Mouse (Mus musculus) lung, embryonic 16.5 days (tissue): ENCODE data around the gene Ppp3ca. TPM values are rescaled to one million over a fixed set of nuclear protein-coding genes. Genes with fewer than 3 reads are reported as not detected.

Experiments
- ATAC-seq: fragments of 200-750 bp; cut with Nextera tagmentation; 2 replicates; pipeline ENCODE4 v1.8.0; 2017; ENCODE audit warnings: low read depth, mild to moderate bottlenecking, moderate library complexity
- H3K27ac ChIP-seq: fragments of 300-500 bp; sonication (generic); 2 replicates; pipeline ENCODE4 v1.5.1; 2014; ENCODE audit warnings: mild to moderate bottlenecking, control low read depth, low read length
- H3K27me3 ChIP-seq: fragments of 300-500 bp; sonication (generic); 2 replicates; pipeline ENCODE4 v1.6.1; 2014; ENCODE audit warnings: low read depth, low read length, mixed read lengths; ENCODE audit not compliant: control insufficient read depth, insufficient read depth
- H3K36me3 ChIP-seq: fragments of 300-500 bp; sonication (generic); 2 replicates; pipeline ENCODE4 v1.6.1; 2014; ENCODE audit warnings: low read length; ENCODE audit not compliant: control insufficient read depth, insufficient read depth
- H3K4me1 ChIP-seq: fragments of 300-500 bp; sonication (generic); replicated peaks from 2 replicates; pipeline ENCODE4 v1.6.1; 2014; ENCODE audit warnings: low read length, mixed read lengths; ENCODE audit not compliant: control insufficient read depth, insufficient read depth
- H3K4me2 ChIP-seq: fragments of 300-500 bp; sonication (generic); 2 replicates; pipeline ENCODE4 v1.6.1; 2014; ENCODE audit warnings: low read depth, low read length, control low read depth
- H3K4me3 ChIP-seq: fragments of 300-500 bp; sonication (generic); 2 replicates; pipeline ENCODE4 v1.5.1; 2014; ENCODE audit warnings: mild to moderate bottlenecking, low read length, control low read depth
- H3K9ac ChIP-seq: fragments of 300-500 bp; sonication (generic); 2 replicates; pipeline ENCODE4 v1.6.1; 2014; ENCODE audit warnings: low read length, control low read depth
- H3K9me3 ChIP-seq: fragments of 300-500 bp; sonication (generic); 2 replicates; pipeline ENCODE4 v1.6.1; 2016; ENCODE audit warnings: low read length; ENCODE audit not compliant: control insufficient read depth
- WGBS: fragments of 180-500 bp; shearing (Covaris S2); extraction: QIAGEN DNeasy Blood & Tissue Kit; methylation state at CpG from one replicate; pipeline ENCODE4 v1.1.7; 2014; 5-methylcytosine and 5-hydroxymethylcytosine counted together
- polyA plus RNA-seq: library from polyadenylated mRNA; unstranded; fragments of >200 nt; fragmentation: Nextera tagmentation; extraction: Ambion mirVana; gene quantifications from 2 replicates; pipeline ENCODE4 v1.2.1, GENCODE M21; 2015

Ppp3ca gene
- polyA plus RNA-seq, 1 experiment from 2014 or later: 66.1 TPM

GRCm38 (mm10) chr3:136863127-136863526 is 193.2 kb downstream of the Ppp3ca start:
- no peak overlapping the region for H3K4me2 ChIP-seq
- no peaks in the 10 kb centered on the region for H3K9me3 ChIP-seq
- H3K27me3 ChIP-seq: no peaks in the 10 kb centered on the region
- H3K4me1 ChIP-seq: peaks cover 5% of the 10 kb centered on the region
- peak; percentile 22; the same call in 1 of the 2 replicates for ATAC-seq
- H3K9ac ChIP-seq: no peak overlapping the region
- WGBS: 81% methylated on average over 5 of the region's 5 CpGs
- no peak overlapping the region for H3K4me3 ChIP-seq
- no peaks in the 10 kb centered on the region for H3K36me3 ChIP-seq
- H3K27ac ChIP-seq: peak overlapping the region; percentile 19

DNA sequence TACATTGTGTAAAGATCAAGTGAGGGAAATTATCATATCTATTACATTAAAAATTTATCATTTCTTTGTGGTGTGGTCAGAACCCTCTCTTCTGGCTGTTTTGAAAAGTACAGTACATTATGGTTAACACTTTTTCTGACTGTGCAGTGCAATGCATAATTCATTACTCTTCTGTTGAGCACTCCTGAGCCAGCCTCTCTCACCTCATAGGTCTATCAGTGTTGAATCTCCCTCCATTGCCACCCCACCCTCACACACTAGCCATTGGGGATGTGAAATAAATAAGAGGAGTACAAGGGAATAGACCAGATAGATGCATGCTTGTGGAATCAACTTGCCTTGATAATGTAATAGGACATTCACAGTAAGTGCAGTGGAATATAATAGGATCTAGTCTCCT is 194.4 kb downstream of the Ppp3ca start:
- no peak overlapping the region for H3K4me2 ChIP-seq
- H3K27me3 ChIP-seq: no peaks in the 10 kb centered on the region
- peaks cover 5% of the 10 kb centered on the region for H3K4me1 ChIP-seq
- H3K9ac ChIP-seq: no peak overlapping the region
- no peak overlapping the region for H3K4me3 ChIP-seq
- ATAC-seq: no peak
- no peak overlapping the region for H3K27ac ChIP-seq
- no peaks in the 10 kb centered on the region for H3K9me3 ChIP-seq
- H3K36me3 ChIP-seq: no peaks in the 10 kb centered on the region

DNA sequence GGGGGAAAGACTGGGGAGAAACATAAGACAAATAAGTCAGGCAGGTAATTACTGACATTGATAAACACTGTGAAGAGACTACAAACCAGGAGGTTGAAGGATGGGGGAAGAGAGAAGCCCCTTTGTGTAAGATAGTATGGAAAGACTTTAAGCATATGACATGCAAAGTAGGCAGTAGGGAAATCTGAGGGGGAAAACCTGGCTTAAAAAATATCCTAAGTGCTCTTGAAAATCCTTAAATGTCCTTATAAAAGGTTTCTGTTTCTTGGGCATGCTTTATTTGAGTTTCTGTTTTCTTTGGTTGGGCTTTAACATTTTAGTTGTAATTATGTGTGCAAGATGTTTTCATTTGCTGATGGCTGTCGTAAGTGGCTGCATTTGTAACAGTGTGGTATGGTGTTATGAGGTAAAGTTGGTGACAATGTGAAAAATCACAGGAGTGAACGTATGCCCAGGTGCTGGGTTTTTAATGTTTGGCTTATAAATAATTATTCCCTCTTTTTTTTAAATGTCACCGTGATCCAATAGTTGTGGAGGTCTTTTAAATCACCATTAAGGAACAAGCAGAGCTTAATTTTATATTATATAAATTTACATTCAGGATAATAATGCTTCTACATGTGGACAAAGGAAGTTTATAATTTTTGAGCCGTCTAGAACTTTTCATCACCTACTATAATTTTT is 195.4 kb downstream of the Ppp3ca start:
- ATAC-seq: no peak
- H3K27ac ChIP-seq: no peak overlapping the region

DNA sequence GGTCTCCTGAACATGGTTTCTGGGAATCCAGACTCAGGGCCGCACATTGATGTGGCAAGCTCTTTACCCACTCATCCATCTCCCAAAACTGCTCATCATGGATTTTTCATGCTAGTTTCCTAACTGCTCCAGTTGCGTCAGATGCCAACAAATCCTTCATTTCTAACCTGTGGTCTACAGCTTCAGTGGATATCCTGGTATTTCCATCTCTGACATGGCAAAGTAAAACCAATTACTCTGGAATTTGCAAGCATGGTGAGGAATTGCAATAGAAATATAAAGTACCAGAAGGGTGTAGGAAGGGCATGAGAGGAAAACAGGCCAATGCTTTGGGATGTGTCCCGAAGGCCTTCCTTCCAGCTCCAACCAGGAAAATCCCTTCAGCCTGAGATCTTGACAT is 196.2 kb downstream of the Ppp3ca start:
- Histone ChIP-seq H3K4me2 (no peak overlapping the region), H3K36me3 (no peaks in the 10 kb centered on the region), H3K9me3 (no peaks in the 10 kb centered on the region), H3K4me1 (peaks cover 5% of the 10 kb centered on the region), H3K27me3 (no peaks in the 10 kb centered on the region), H3K4me3 (no peak overlapping the region), H3K27ac (no peak overlapping the region), H3K9ac (no peak overlapping the region)
- 98% methylated on average over 3 of the region's 3 CpGs for WGBS
- no peak for ATAC-seq

More for the DNA sequence above, 195.4 kb downstream of the Ppp3ca start:
- Histone ChIP-seq H3K36me3 (no peaks in the 10 kb centered on the region), H3K27me3 (no peaks in the 10 kb centered on the region), H3K9me3 (no peaks in the 10 kb centered on the region), H3K4me3 (no peak overlapping the region), H3K9ac (no peak overlapping the region), H3K4me1 (peaks cover 5% of the 10 kb centered on the region), H3K4me2 (no peak overlapping the region)
- WGBS: 76% methylated on average over 4 of the region's 4 CpGs

GRCm38 (mm10) chr3:136866571-136866970 is 196.6 kb downstream of the Ppp3ca start:
- Histone ChIP-seq H3K9me3 (no peaks in the 10 kb centered on the region), H3K27me3 (no peaks in the 10 kb centered on the region), H3K36me3 (no peaks in the 10 kb centered on the region), H3K27ac (no peak overlapping the region), H3K4me2 (no peak overlapping the region), H3K9ac (no peak overlapping the region), H3K4me3 (no peak overlapping the region), H3K4me1 (peaks cover 8% of the 10 kb centered on the region)
- ATAC-seq: no peak
- 90% methylated on average over 3 of the region's 3 CpGs for WGBS

DNA sequence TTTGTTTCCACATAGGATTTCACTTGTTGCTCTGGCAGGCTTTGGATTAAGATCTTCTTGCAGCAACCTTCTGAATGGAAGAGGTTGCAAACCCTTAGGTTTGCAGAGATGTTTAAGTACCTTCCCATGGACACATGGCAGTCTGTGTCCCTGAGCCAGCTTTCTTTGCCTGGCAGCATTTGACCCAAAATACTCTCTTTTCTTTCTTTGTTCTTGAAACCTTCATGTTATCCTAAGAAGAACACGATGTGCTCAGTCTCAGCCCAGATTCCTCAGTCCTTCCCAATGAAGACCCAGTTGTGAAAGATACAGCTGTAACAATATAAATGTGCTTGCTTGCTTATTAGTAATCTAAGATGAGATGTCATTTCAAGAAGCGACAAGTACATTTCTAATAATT is 197.4 kb downstream of the Ppp3ca start:
- WGBS: 89% methylated on average over 2 of the region's 2 CpGs
- Histone ChIP-seq H3K4me3 (no peak overlapping the region), H3K27me3 (no peaks in the 10 kb centered on the region), H3K36me3 (no peaks in the 10 kb centered on the region), H3K4me1 (peaks cover 8% of the 10 kb centered on the region), H3K9me3 (no peaks in the 10 kb centered on the region), H3K9ac (no peak overlapping the region), H3K27ac (no peak overlapping the region), H3K4me2 (no peak overlapping the region)
- ATAC-seq: no peak

- no peaks in the 10 kb centered on the region for H3K36me3 ChIP-seq
- no peak overlapping the region for H3K4me2 ChIP-seq
- no peak overlapping the region for H3K4me3 ChIP-seq
- 41% methylated on average over 14 of the region's 14 CpGs for WGBS
- no peaks in the 10 kb centered on the region for H3K27me3 ChIP-seq
- no peak overlapping the region for H3K9ac ChIP-seq
- H3K27ac ChIP-seq: no peak overlapping the region
- no peaks in the 10 kb centered on the region for H3K9me3 ChIP-seq
- peaks cover 12% of the 10 kb centered on the region for H3K4me1 ChIP-seq
- peak; percentile 84 for ATAC-seq
Measured at GRCm38 (mm10) chr3:136871772-136872532, 202.0 kb downstream of the Ppp3ca start.

- H3K27ac ChIP-seq: no peak overlapping the region
- H3K36me3 ChIP-seq: no peaks in the 10 kb centered on the region
- peaks cover 12% of the 10 kb centered on the region for H3K4me1 ChIP-seq
- H3K9ac ChIP-seq: no peak overlapping the region
- no peaks in the 10 kb centered on the region for H3K9me3 ChIP-seq
- no peak overlapping the region for H3K4me3 ChIP-seq
- ATAC-seq: no peak
- WGBS: 57% methylated on average over 8 of the region's 8 CpGs
- no peak overlapping the region for H3K4me2 ChIP-seq
- no peaks in the 10 kb centered on the region for H3K27me3 ChIP-seq
Measured at GRCm38 (mm10) chr3:136872533-136873095, 202.7 kb downstream of the Ppp3ca start.

DNA sequence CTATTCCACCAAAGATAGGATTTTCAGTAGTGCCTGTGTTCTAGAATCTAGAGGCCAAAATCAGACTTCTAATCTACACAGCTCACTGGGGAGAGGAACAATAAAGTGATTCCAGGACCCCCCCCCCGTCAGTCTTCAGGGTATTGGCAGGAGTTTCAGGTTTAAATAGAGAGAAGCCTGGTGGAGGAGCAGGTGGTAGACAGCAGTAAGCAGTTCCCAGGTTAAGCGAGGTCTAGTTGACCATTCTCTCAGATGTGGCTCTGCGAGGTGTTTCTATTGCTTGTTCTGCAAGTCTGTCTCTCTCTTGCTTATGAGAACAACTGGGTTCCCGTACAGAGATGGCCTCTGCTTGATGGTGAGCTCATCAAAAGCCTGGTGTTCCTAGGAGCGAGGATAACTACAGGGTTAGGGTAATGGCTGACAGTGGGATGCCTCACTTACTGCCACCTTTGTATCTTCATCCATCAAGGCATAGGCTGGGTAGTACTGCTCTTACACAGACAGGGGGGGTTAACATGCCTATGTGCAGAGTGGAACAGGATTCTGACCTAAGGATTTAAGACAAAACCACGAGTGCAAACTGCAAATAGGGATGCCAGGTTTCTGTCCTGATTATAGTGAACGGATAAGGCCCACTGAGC is 204.0 kb downstream of the Ppp3ca start:
- Histone ChIP-seq H3K4me3 (no peak overlapping the region), H3K9ac (no peak overlapping the region), H3K4me2 (no peak overlapping the region), H3K27ac (no peak overlapping the region), H3K4me1 (peaks cover 12% of the 10 kb centered on the region), H3K9me3 (no peaks in the 10 kb centered on the region), H3K36me3 (no peaks in the 10 kb centered on the region), H3K27me3 (no peaks in the 10 kb centered on the region)
- WGBS: 88% methylated on average over 7 of the region's 7 CpGs
- no peak for ATAC-seq
